Mouse (Mus musculus) duodenum, adult 2 months (tissue): ENCODE measurements around the gene Npepps. TPM values are rescaled to one million over a fixed set of nuclear protein-coding genes. Genes with fewer than 3 reads are reported as not detected.

Experiments used
- polyA plus RNA-seq: library from polyadenylated mRNA; depleted of rRNA; stranded (reverse); fragments of >200 nt; gene quantifications from 2 replicates; pipeline ENCODE4 v1.2.3, GENCODE M21; 2012; ENCODE audit warnings: low replicate concordance; rRNA removed

Gene Npepps
- polyA plus RNA-seq, result 18.2 and 19.6 TPM in 2 replicates

DNA sequence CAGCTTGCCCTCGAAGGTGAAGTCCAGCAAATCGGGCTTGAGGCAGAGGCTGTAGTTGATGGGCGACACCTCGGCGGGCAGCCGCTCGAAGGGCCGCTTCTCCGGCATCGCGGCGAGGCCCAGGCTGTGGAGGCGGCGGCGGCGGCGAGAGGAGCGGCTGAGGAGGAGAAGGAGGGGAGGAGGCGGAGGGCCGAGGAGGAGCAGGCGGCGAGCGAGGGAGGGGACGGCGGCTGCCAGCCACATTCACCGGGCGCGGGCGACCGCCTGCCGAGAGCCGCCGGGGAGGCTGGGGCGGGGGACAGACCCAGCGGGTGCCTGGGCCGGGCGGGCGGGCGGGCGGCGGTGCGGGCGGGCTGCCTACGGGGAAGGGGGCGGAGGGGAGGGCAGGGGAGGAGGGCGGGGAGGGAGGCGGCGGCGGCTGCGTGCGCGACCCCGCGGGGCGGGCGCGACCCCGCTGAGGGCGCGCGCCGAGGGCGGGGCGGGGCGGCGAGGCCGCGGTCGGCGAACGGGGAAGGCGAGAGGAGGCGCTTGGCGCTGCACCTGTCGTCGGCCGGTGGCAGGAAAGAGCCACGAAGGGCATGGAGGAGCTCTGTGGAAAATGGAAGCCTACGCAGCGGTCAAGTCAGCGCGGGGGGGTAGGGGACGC is at the start of gene Npepps:
Gene Npepps (minus strand): TSS at position 423 of the 646 bp plus-strand sequence.

DNA sequence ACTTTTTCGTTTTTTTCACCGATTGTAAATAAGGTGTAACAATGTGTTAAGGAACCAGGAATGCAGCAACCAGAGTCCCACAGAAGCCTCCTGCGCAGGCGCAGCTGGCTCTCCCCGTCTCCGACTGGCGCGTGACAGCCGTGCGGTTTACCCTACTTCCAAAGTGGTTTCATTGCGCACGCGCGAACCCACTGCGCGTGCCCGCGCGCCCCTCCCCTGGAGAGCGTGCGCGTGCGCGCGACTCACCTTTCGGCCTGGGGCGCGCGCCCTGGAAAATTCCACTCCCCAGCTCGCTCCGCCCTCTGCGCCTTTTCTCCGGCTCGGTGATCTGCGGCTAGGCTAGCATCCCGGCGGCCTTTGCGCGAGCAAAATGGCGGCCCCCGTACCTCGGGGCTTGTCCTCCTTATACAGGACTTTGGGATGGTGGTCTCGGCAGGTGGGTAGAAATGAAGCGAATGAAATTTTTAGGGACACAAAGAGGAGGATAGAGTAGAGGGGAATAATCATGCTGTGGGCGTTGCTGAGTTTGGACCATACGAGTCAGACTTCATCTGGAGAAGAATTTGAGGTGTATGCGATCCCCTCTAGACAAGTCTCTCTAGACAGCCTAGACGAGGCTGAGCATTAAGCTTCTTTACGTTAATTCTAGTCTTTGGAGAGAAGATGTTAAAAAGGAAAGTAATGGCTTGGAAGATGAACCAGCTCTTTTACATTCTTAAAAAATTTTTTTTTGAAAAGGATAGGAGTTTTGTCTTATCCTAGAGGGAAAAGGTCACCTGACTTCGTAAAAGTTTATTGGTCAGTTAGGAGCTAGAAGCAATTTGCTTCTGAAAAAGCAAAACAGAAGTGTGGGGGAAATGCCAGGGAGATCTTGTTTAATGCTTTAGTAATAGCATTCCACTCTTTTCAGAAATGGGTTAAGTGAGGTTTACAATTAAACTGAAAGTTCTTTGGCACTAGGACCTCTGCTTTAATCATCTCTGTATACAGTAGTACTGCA is 35.4 kb upstream of the Npepps start, which contains the start of gene Mrpl45:
Gene Mrpl45 (plus strand): TSS at position 213 of the 1,000 bp plus-strand sequence.

DNA sequence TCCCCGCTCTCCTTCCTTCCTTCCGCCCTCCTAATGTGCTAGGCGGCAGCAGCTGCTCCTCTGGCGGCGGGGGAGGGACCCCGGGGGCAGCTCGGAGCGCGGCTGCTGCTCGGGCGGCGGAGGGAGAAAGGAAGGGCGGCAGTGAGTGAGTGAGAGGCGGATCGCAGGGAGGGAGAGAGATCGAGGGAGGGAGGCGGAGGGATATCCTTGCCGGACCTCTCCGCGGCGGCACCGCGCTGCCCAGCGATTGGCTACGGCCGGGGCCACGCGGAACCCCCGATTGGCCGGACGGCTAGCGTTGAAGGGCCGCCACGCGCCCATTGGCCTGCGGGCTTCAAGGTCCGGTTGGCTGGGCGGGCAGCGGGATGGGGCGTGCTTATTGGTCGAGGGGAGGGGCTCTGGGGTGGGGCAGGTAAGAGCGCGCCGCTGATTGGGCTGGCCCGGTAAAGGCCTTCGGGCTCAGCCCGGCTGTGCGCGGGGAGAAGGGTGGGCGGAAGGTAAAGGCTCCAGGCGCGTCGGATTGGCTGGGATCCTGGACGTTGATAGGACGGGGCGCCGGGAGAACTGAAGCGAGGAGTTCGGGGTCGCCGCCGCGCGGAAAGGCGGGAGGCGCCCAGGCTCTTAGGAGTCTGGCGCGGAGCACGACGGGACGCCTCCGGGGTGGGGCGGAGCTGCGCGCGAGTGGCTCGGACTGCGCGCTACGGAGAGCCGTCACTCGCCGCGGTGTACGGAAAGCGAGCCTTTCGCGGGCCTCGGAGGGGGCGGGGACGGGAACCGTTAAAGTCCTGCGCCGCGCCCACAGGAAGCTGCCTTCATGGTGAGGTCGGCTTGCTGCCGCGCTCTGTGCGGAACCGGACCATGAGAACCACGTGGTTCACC is 92.4 kb downstream of the Npepps start, which contains the start of gene Kpnb1:
Gene Kpnb1 (minus strand): TSS at position 118 of the 879 bp plus-strand sequence.

Other genes with a start within 250 kb of the Npepps start
- gene Lrrc46, start 239.2 kb downstream of the Npepps start, polyA plus RNA-seq, result 0.20 TPM in 1 of 2 replicates, not detected in the other
- 68.7 and 98.1 TPM in 2 replicates for gene Mrpl10, start 239.1 kb downstream of the Npepps start, polyA plus RNA-seq
- 21.8 and 23.0 TPM in 2 replicates for gene Osbpl7, start 230.0 kb downstream of the Npepps start, polyA plus RNA-seq
- 0.54 and 2.3 TPM in 2 replicates for gene Tbx21, start 165.3 kb downstream of the Npepps start, polyA plus RNA-seq
- gene Tbkbp1, start 129.1 kb downstream of the Npepps start, polyA plus RNA-seq, result 8.4 and 14.9 TPM in 2 replicates
- 4.6 and 7.9 TPM in 2 replicates for gene Kpnb1, start 92.8 kb downstream of the Npepps start, polyA plus RNA-seq
- 8.3 and 10.2 TPM in 2 replicates for gene Mrpl45, start 35.1 kb upstream of the Npepps start, polyA plus RNA-seq
- gene Gpr179, start 71.4 kb upstream of the Npepps start, polyA plus RNA-seq, result 0.04 TPM in 2 replicates
- 3.6 and 4.0 TPM in 2 replicates for gene Socs7, start 81.9 kb upstream of the Npepps start, polyA plus RNA-seq
- 11.6 and 19.6 TPM in 2 replicates for gene Arhgap23, start 134.9 kb upstream of the Npepps start, polyA plus RNA-seq
- gene 4933428G20Rik, start 219.7 kb upstream of the Npepps start, polyA plus RNA-seq, result not detected in 2 replicates